Mouse (Mus musculus) kidney, adult 8-10 months (tissue): ENCODE results near the gene Gm20403.
"Not testable (repeated sequence)": the region's sequence is repeated elsewhere in the genome, so short reads cannot be mapped to it uniquely, and the experiment has no call there.

Experiments used
- DNase-seq, 2 experiments: peaks; one replicate each; pipeline ENCODE4 v3.0.0; 2022

The Gm20403 gene

GRCm38 (mm10) chr12:54992814-54993213 lies 6.5 kb upstream of the Gm20403 start:
- no peak for DNase-seq

GRCm38 (mm10) chr12:54988323-54988850 lies 2.1 kb upstream of the Gm20403 start:
- DNase-seq, result no peak

- DNase-seq, result no peak
Observed at GRCm38 (mm10) chr12:54987156-54987555, 827 bp upstream of the Gm20403 start.

- DNase-seq, result peak; percentile 13 to 47
Observed at GRCm38 (mm10) chr12:54985257-54986051, 875 bp downstream of the Gm20403 start.

GRCm38 (mm10) chr12:54984701-54985256 lies 1.6 kb downstream of the Gm20403 start:
- DNase-seq, result peak; percentile 40 to 55

GRCm38 (mm10) chr12:54982935-54983715 lies 3.2 kb downstream of the Gm20403 start:
- no peak for DNase-seq

- no peak for DNase-seq
Observed at GRCm38 (mm10) chr12:54981962-54982361, 4.4 kb downstream of the Gm20403 start.

- no peak for DNase-seq
Observed at GRCm38 (mm10) chr12:54980939-54981338, 5.4 kb downstream of the Gm20403 start.

GRCm38 (mm10) chr12:54980532-54980931 lies 5.8 kb downstream of the Gm20403 start:
- no peak for DNase-seq

GRCm38 (mm10) chr12:54969033-54969432 lies 17.3 kb downstream of the Gm20403 start:
- DNase-seq, result no peak

- DNase-seq, result no peak
Observed at GRCm38 (mm10) chr12:54965532-54966160, 20.7 kb downstream of the Gm20403 start.

GRCm38 (mm10) chr12:54959569-54959968 lies 26.8 kb downstream of the Gm20403 start:
- no peak for DNase-seq

GRCm38 (mm10) chr12:54956974-54957373 lies 29.4 kb downstream of the Gm20403 start:
- no peak for DNase-seq

GRCm38 (mm10) chr12:54956457-54956856 lies 29.9 kb downstream of the Gm20403 start:
- no peak for DNase-seq

GRCm38 (mm10) chr12:54946116-54946515 lies 40.2 kb downstream of the Gm20403 start:
- no peak for DNase-seq

- DNase-seq, result not testable (repeated sequence)
Observed at GRCm38 (mm10) chr12:54942586-54943157, 43.7 kb downstream of the Gm20403 start.

- not testable (repeated sequence) for DNase-seq
Observed at GRCm38 (mm10) chr12:54937581-54938343, 48.6 kb downstream of the Gm20403 start.
